Mouse (Mus musculus) ES-E14 (cell line): Measurements from ENCODE around the gene Chrnb1. TPM values are rescaled to one million over a fixed set of nuclear protein-coding genes. Genes with fewer than 3 reads are reported as not detected.

ENCODE experiments used
- DNase-seq: peaks from one replicate; pipeline ENCODE4 v3.0.0-alpha.2; 2013; ENCODE audit warnings: low read depth, low spot score
- H3K27ac ChIP-seq: 2 replicates; pipeline ENCODE4 v1.5.1; 2012; ENCODE audit warnings: low read depth, mild to moderate bottlenecking, low read length, moderate library complexity, mixed read lengths; ENCODE audit not compliant: poor library complexity, insufficient read depth, severe bottlenecking
- H3K36me3 ChIP-seq: 2 replicates; pipeline ENCODE4 v1.6.1; 2012; ENCODE audit warnings: mild to moderate bottlenecking, low read length, moderate library complexity, mixed read lengths; ENCODE audit not compliant: control insufficient read depth, poor library complexity, insufficient read depth, severe bottlenecking
- H3K4me1 ChIP-seq, 2 experiments: fragments of 150-350 bp in 1 of 2; sonication (generic) in 1 of 2; 2 replicates each; pipeline ENCODE4 v1.6.1; 2012; ENCODE audit warnings: low read length in 2 of 2, mild to moderate bottlenecking in 1 of 2, mixed read lengths in 1 of 2; ENCODE audit not compliant: control insufficient read depth in 2 of 2, insufficient read depth in 2 of 2, poor library complexity in 1 of 2
- H3K4me3 ChIP-seq, 2 experiments: fragments of 150-350 bp in 1 of 2; sonication (generic) in 1 of 2; 2 replicates each; pipeline ENCODE4 v1.5.1; 2012; ENCODE audit warnings: low read length in 2 of 2, low read depth in 1 of 2, mild to moderate bottlenecking in 1 of 2, mixed read lengths in 1 of 2; ENCODE audit not compliant: insufficient read depth in 1 of 2, poor library complexity in 1 of 2, severe bottlenecking in 1 of 2
- H3K9ac ChIP-seq: 2 replicates; pipeline ENCODE4 v1.6.1; 2012; ENCODE audit warnings: low read depth, mild to moderate bottlenecking, low read length, mixed read lengths; ENCODE audit not compliant: poor library complexity, insufficient read depth, severe bottlenecking
- H3K9me3 ChIP-seq: fragments of 150-350 bp; sonication (generic); 2 replicates; pipeline ENCODE4 v1.6.1; 2012; ENCODE audit warnings: low read depth, mild to moderate bottlenecking, low read length; ENCODE audit not compliant: control insufficient read depth, insufficient read depth
- CHD2 ChIP-seq: IDR thresholded peaks from 2 replicates; pipeline ENCODE4 v1.6.1; 2014; ENCODE audit warnings: mild to moderate bottlenecking, low read depth, low read length, inconsistent platforms
- HCFC1 ChIP-seq: IDR thresholded peaks from 2 replicates; pipeline ENCODE4 v1.6.1; 2012; ENCODE audit warnings: low read length, inconsistent platforms, borderline replicate concordance; ENCODE audit not compliant: insufficient read depth
- MAFK ChIP-seq: IDR thresholded peaks from 2 replicates; pipeline ENCODE4 v1.6.1; 2014; ENCODE audit warnings: mild to moderate bottlenecking, low read depth, low read length, inconsistent platforms; ENCODE audit not compliant: insufficient read depth
- ZC3H11A ChIP-seq: IDR thresholded peaks from 2 replicates; pipeline ENCODE4 v1.6.1; 2012; ENCODE audit warnings: low read depth, mild to moderate bottlenecking, inconsistent platforms, low read length, borderline replicate concordance
- ZNF384 ChIP-seq: IDR thresholded peaks from 2 replicates; pipeline ENCODE4 v1.6.1; 2012; ENCODE audit warnings: low read depth, low read length, inconsistent platforms
- in situ Hi-C, 2 experiments: fragments of 600-800 bp; cut with MboI; formaldehyde crosslinking; loops; one replicate each; pipeline ENCODE4 v1.15.1; 2025; ENCODE audit warnings: low sequenced_read_pairs in 2 of 2, inconsistent platforms in 1 of 2; ENCODE audit not compliant: unreplicated experiment in 2 of 2
- total RNA-seq: library from RNA; depleted of rRNA; stranded (reverse); fragments of 300-350 nt; gene quantifications from 2 replicates; pipeline ENCODE4 v1.2.3, GENCODE M21; 2012; rRNA removed

Gene Chrnb1
- total RNA-seq, 1 experiment, result 3.8 TPM

GRCm38 (mm10) chr11:69754233-69754632 is 41.5 kb downstream of the Chrnb1 start:
- no peaks in the 10 kb centered on the region for H3K9me3 ChIP-seq
- DNase-seq, result no peak
- H3K9ac ChIP-seq, result no peak overlapping the region
- H3K36me3 ChIP-seq, result peaks cover 2% of the 10 kb centered on the region
- peaks cover 4 to 7% of the 10 kb centered on the region in 2 experiments; a peak in 3 of 4 replicates for H3K4me1 ChIP-seq
- TF ChIP-seq HCFC1 (no peak), ZC3H11A (no peak), MAFK (no peak)
- in situ Hi-C loops, result no loop called here
- H3K4me3 ChIP-seq, result no peak overlapping the region
- no peak overlapping the region for H3K27ac ChIP-seq

GRCm38 (mm10) chr11:69752686-69753085 is 43.1 kb downstream of the Chrnb1 start:
- peaks cover 5% of the 10 kb centered on the region for H3K36me3 ChIP-seq
- no peaks in the 10 kb centered on the region for H3K9me3 ChIP-seq
- no peak overlapping the region for H3K9ac ChIP-seq
- no peak overlapping the region for H3K27ac ChIP-seq
- peaks cover 4 to 7% of the 10 kb centered on the region in 2 experiments; a peak in 3 of 4 replicates for H3K4me1 ChIP-seq
- no peak for DNase-seq
- H3K4me3 ChIP-seq, result no peak overlapping the region
- no peak for TF ChIP-seq CHD2
- TF ChIP-seq HCFC1, result no peak
- no peak for TF ChIP-seq MAFK
- no peak for TF ChIP-seq ZC3H11A
- TF ChIP-seq ZNF384, result no peak
- in situ Hi-C loops, result no loop called here

GRCm38 (mm10) chr11:69751635-69752034 is 44.1 kb downstream of the Chrnb1 start:
- in situ Hi-C loops, result no loop called here
- H3K4me3 ChIP-seq, result no peak overlapping the region
- H3K9me3 ChIP-seq, result no peaks in the 10 kb centered on the region
- no peak for DNase-seq
- H3K4me1 ChIP-seq, result peaks cover 4 to 7% of the 10 kb centered on the region in 2 experiments; a peak in 3 of 4 replicates
- TF ChIP-seq MAFK (no peak), ZC3H11A (no peak), HCFC1 (no peak), ZNF384 (no peak), CHD2 (no peak)
- H3K9ac ChIP-seq, result no peak overlapping the region
- H3K27ac ChIP-seq, result no peak overlapping the region
- H3K36me3 ChIP-seq, result peaks cover 12% of the 10 kb centered on the region

Other genes with a start within 250 kb of the Chrnb1 start
- 0.98 and 2.5 TPM in 2 replicates for gene Dnah2, start 246.8 kb downstream of the Chrnb1 start, total RNA-seq
- 3.1 and 3.2 TPM in 2 replicates for gene Efnb3, start 235.7 kb downstream of the Chrnb1 start, total RNA-seq
- 30.7 and 33.0 TPM in 2 replicates for gene Wrap53, start 215.7 kb downstream of the Chrnb1 start, total RNA-seq
- gene Trp53, start 215.6 kb downstream of the Chrnb1 start, total RNA-seq, result 98.0 and 105 TPM in 2 replicates
- gene Atp1b2, start 190.0 kb downstream of the Chrnb1 start, total RNA-seq, result 12.1 and 13.1 TPM in 2 replicates
- gene Shbg, start 178.0 kb downstream of the Chrnb1 start, total RNA-seq, result not detected in 2 replicates
- gene Sat2, start 173.9 kb downstream of the Chrnb1 start, total RNA-seq, result 3.2 and 3.6 TPM in 2 replicates
- gene Fxr2, start 163.0 kb downstream of the Chrnb1 start, total RNA-seq, result 153 and 161 TPM in 2 replicates
- gene Sox15, start 140.6 kb downstream of the Chrnb1 start, total RNA-seq, result 6.6 and 8.2 TPM in 2 replicates
- gene Mpdu1, start 133.3 kb downstream of the Chrnb1 start, total RNA-seq, result 258 and 349 TPM in 2 replicates
- 23.4 and 32.7 TPM in 2 replicates for gene Cd68, start 129.8 kb downstream of the Chrnb1 start, total RNA-seq
- gene Eif4a1, start 123.5 kb downstream of the Chrnb1 start, total RNA-seq, result 1,512 and 1,948 TPM in 2 replicates
- 265 and 282 TPM in 2 replicates for gene Senp3, start 113.9 kb downstream of the Chrnb1 start, total RNA-seq
- 8.6 and 11.7 TPM in 2 replicates for gene Tnfsf13, start 110.2 kb downstream of the Chrnb1 start, total RNA-seq
- 8.7 and 16.1 TPM in 2 replicates for gene Tnfsf12, start 100.1 kb downstream of the Chrnb1 start, total RNA-seq
- gene Tnfsfm13, start 99.8 kb downstream of the Chrnb1 start, total RNA-seq, result 13.7 and 19.9 TPM in 2 replicates
- 71.9 and 74.2 TPM in 2 replicates for gene Polr2a, start 37.3 kb downstream of the Chrnb1 start, total RNA-seq
- gene Slc35g3, start 34.0 kb downstream of the Chrnb1 start, total RNA-seq, result 0.22 and 0.48 TPM in 2 replicates
- 1.6 and 3.0 TPM in 2 replicates for gene Zbtb4, start 30.0 kb downstream of the Chrnb1 start, total RNA-seq
- 0.31 and 0.42 TPM in 2 replicates for gene Fgf11, start 5.9 kb upstream of the Chrnb1 start, total RNA-seq
- 1.3 and 1.8 TPM in 2 replicates for gene Tmem102, start 9.7 kb upstream of the Chrnb1 start, total RNA-seq
- gene Gm39566, start 19.4 kb upstream of the Chrnb1 start, total RNA-seq, result not detected in 2 replicates
- gene Spem2, start 22.5 kb upstream of the Chrnb1 start, total RNA-seq, result not detected in 2 replicates
- 0.27 TPM in 1 of 2 replicates, not detected in the other for gene Spem1, start 26.2 kb upstream of the Chrnb1 start, total RNA-seq
- gene Nlgn2, start 41.8 kb upstream of the Chrnb1 start, total RNA-seq, result 8.9 and 9.5 TPM in 2 replicates
- gene Tmem256, start 42.6 kb upstream of the Chrnb1 start, total RNA-seq, result 88.9 and 90.7 TPM in 2 replicates
- 7.0 and 7.2 TPM in 2 replicates for gene Plscr3, start 50.4 kb upstream of the Chrnb1 start, total RNA-seq
- 3.4 and 8.1 TPM in 2 replicates for gene Tnk1, start 62.8 kb upstream of the Chrnb1 start, total RNA-seq
- not detected in 2 replicates for gene Tmem95, start 82.1 kb upstream of the Chrnb1 start, total RNA-seq
- 3.1 and 5.4 TPM in 2 replicates for gene Kctd11, start 85.5 kb upstream of the Chrnb1 start, total RNA-seq
- 9.6 and 14.7 TPM in 2 replicates for gene Acap1, start 99.6 kb upstream of the Chrnb1 start, total RNA-seq
- gene 2810408A11Rik, start 105.0 kb upstream of the Chrnb1 start, total RNA-seq, result 3.3 and 5.7 TPM in 2 replicates
- 66.3 and 98.2 TPM in 2 replicates for gene Neurl4, start 105.1 kb upstream of the Chrnb1 start, total RNA-seq
- gene Gps2, start 117.9 kb upstream of the Chrnb1 start, total RNA-seq, result 14.3 and 15.5 TPM in 2 replicates
- gene Eif5a, start 126.0 kb upstream of the Chrnb1 start, total RNA-seq, result 754 and 926 TPM in 2 replicates
- 3.9 and 6.1 TPM in 2 replicates for gene Ybx2, start 139.9 kb upstream of the Chrnb1 start, total RNA-seq
- 2.6 and 4.2 TPM in 2 replicates for gene Slc2a4, start 152.2 kb upstream of the Chrnb1 start, total RNA-seq
- 24.9 and 38.7 TPM in 2 replicates for gene Cldn7, start 168.8 kb upstream of the Chrnb1 start, total RNA-seq
- gene Ctdnep1, start 185.2 kb upstream of the Chrnb1 start, total RNA-seq, result 33.3 and 41.2 TPM in 2 replicates
- gene Elp5, start 186.6 kb upstream of the Chrnb1 start, total RNA-seq, result 76.1 and 87.9 TPM in 2 replicates
- gene Gabarap, start 195.2 kb upstream of the Chrnb1 start, total RNA-seq, result 57.7 and 70.6 TPM in 2 replicates
- gene Phf23, start 199.8 kb upstream of the Chrnb1 start, total RNA-seq, result 64.7 and 80.9 TPM in 2 replicates
- gene Dvl2, start 204.7 kb upstream of the Chrnb1 start, total RNA-seq, result 47.4 and 70.9 TPM in 2 replicates
- gene Acadvl, start 219.5 kb upstream of the Chrnb1 start, total RNA-seq, result 32.5 and 48.7 TPM in 2 replicates
- 10.8 and 11.4 TPM in 2 replicates for gene Dlg4, start 221.0 kb upstream of the Chrnb1 start, total RNA-seq